Mouse (Mus musculus): Measurements from ENCODE around the gene 4930522H14Rik. TPM values are rescaled to one million over a fixed set of nuclear protein-coding genes. Genes with fewer than 3 reads are reported as not detected.

Gene 4930522H14Rik
- not detected in 2 replicates for total RNA-seq (2014; rRNA removed)
- not detected in 2 replicates for polyA plus RNA-seq (2015; fragmentation: Nextera tagmentation; extraction: Ambion mirVana)

GRCm38 (mm10) chr4:109531111-109531510 lies at the start of gene 4930522H14Rik:
4930522H14Rik (minus strand) TSS chr4:109531297.
- H3K36me3 ChIP-seq (ENCODE audit: insufficient read depth, low read length) = no peaks in the 10 kb centered on the region
- H3K27me3 ChIP-seq (ENCODE audit: insufficient read depth, low read length) = no peaks in the 10 kb centered on the region
- H3K9ac ChIP-seq (replicated peaks; ENCODE audit: low read length) = no peak within 1 kb of the TSS
- 97% methylated on average over 2 of the region's 2 CpGs for WGBS
- H3K27ac ChIP-seq = no peak within 1 kb of the TSS
- no peak within 1 kb of the TSS for H3K4me3 ChIP-seq (ENCODE audit: low read length)
- no peak for DNase-seq (ENCODE audit: low spot score)
- H3K4me1 ChIP-seq (ENCODE audit: insufficient read depth, low read length) = no peaks in the 10 kb centered on the region
- no peaks in the 10 kb centered on the region for H3K9me3 ChIP-seq (ENCODE audit: low read length)
- no peak for TF ChIP-seq CTCF (IDR thresholded peaks at IDR 0.05; ENCODE audit: low read depth)
- ATAC-seq = no peak
- no peak within 1 kb of the TSS for H3K4me2 ChIP-seq (ENCODE audit: low read depth, low read length)

- no peaks in the 10 kb centered on the region for H3K9me3 ChIP-seq (ENCODE audit: low read length)
- H3K27me3 ChIP-seq (ENCODE audit: insufficient read depth, low read length) = no peaks in the 10 kb centered on the region
- H3K27ac ChIP-seq = no peak overlapping the region
- H3K4me2 ChIP-seq (ENCODE audit: low read depth, low read length) = no peak overlapping the region
- H3K4me1 ChIP-seq (ENCODE audit: insufficient read depth, low read length) = no peaks in the 10 kb centered on the region
- TF ChIP-seq CTCF (IDR thresholded peaks at IDR 0.05; ENCODE audit: low read depth) = no peak
- ATAC-seq (no peak), DNase-seq (ENCODE audit: low spot score) (no peak)
- no peak overlapping the region for H3K4me3 ChIP-seq (ENCODE audit: low read length)
- no peaks in the 10 kb centered on the region for H3K36me3 ChIP-seq (ENCODE audit: insufficient read depth, low read length)
- no peak overlapping the region for H3K9ac ChIP-seq (replicated peaks; ENCODE audit: low read length)
- 86% methylated on average over 3 of the region's 3 CpGs for WGBS
Observed at GRCm38 (mm10) chr4:109578356-109578755, 47.3 kb upstream of the 4930522H14Rik start.

GRCm38 (mm10) chr4:109576933-109577332 lies 45.8 kb upstream of the 4930522H14Rik start:
- Histone ChIP-seq H3K4me2 (ENCODE audit: low read depth, low read length) (no peak overlapping the region), H3K4me1 (ENCODE audit: insufficient read depth, low read length) (no peaks in the 10 kb centered on the region), H3K9me3 (ENCODE audit: low read length) (no peaks in the 10 kb centered on the region), H3K9ac (replicated peaks; ENCODE audit: low read length) (no peak overlapping the region), H3K27ac (no peak overlapping the region), H3K4me3 (ENCODE audit: low read length) (no peak overlapping the region), H3K27me3 (ENCODE audit: insufficient read depth, low read length) (no peaks in the 10 kb centered on the region), H3K36me3 (ENCODE audit: insufficient read depth, low read length) (no peaks in the 10 kb centered on the region)
- WGBS = 76% methylated on average over 5 of the region's 5 CpGs
- ATAC-seq = no peak
- DNase-seq (ENCODE audit: low spot score) = peak; percentile 36
- peak; percentile 55 for TF ChIP-seq CTCF (IDR thresholded peaks at IDR 0.05; ENCODE audit: low read depth)

- DNase-seq (ENCODE audit: low spot score) (no peak), ATAC-seq (no peak)
- Histone ChIP-seq H3K9me3 (ENCODE audit: low read length) (no peaks in the 10 kb centered on the region), H3K4me1 (ENCODE audit: insufficient read depth, low read length) (no peaks in the 10 kb centered on the region), H3K27me3 (ENCODE audit: insufficient read depth, low read length) (no peaks in the 10 kb centered on the region), H3K27ac (no peak overlapping the region), H3K4me2 (ENCODE audit: low read depth, low read length) (no peak overlapping the region), H3K4me3 (ENCODE audit: low read length) (no peak overlapping the region), H3K36me3 (ENCODE audit: insufficient read depth, low read length) (no peaks in the 10 kb centered on the region), H3K9ac (replicated peaks; ENCODE audit: low read length) (no peak overlapping the region)
- TF ChIP-seq CTCF (IDR thresholded peaks at IDR 0.05; ENCODE audit: low read depth) = no peak
- WGBS = 78% methylated on average over 9 of the region's 9 CpGs
Observed at GRCm38 (mm10) chr4:109574845-109575244, 43.7 kb upstream of the 4930522H14Rik start.

GRCm38 (mm10) chr4:109574331-109574730 lies 43.2 kb upstream of the 4930522H14Rik start:
- H3K9ac ChIP-seq (replicated peaks; ENCODE audit: low read length) = no peak overlapping the region
- DNase-seq (ENCODE audit: low spot score) (no peak), ATAC-seq (no peak)
- H3K36me3 ChIP-seq (ENCODE audit: insufficient read depth, low read length) = no peaks in the 10 kb centered on the region
- H3K4me2 ChIP-seq (ENCODE audit: low read depth, low read length) = no peak overlapping the region
- H3K4me1 ChIP-seq (ENCODE audit: insufficient read depth, low read length) = no peaks in the 10 kb centered on the region
- no peak overlapping the region for H3K4me3 ChIP-seq (ENCODE audit: low read length)
- H3K27ac ChIP-seq = no peak overlapping the region
- no peak for TF ChIP-seq CTCF (IDR thresholded peaks at IDR 0.05; ENCODE audit: low read depth)
- 44% methylated on average over 8 of the region's 8 CpGs for WGBS
- H3K27me3 ChIP-seq (ENCODE audit: insufficient read depth, low read length) = no peaks in the 10 kb centered on the region
- no peaks in the 10 kb centered on the region for H3K9me3 ChIP-seq (ENCODE audit: low read length)

- no peak for TF ChIP-seq CTCF (IDR thresholded peaks at IDR 0.05; ENCODE audit: low read depth)
- Histone ChIP-seq H3K4me1 (ENCODE audit: insufficient read depth, low read length) (no peaks in the 10 kb centered on the region), H3K27me3 (ENCODE audit: insufficient read depth, low read length) (no peaks in the 10 kb centered on the region), H3K27ac (no peak overlapping the region), H3K9ac (replicated peaks; ENCODE audit: low read length) (no peak overlapping the region), H3K4me2 (ENCODE audit: low read depth, low read length) (no peak overlapping the region), H3K9me3 (ENCODE audit: low read length) (no peaks in the 10 kb centered on the region), H3K36me3 (ENCODE audit: insufficient read depth, low read length) (no peaks in the 10 kb centered on the region), H3K4me3 (ENCODE audit: low read length) (no peak overlapping the region)
- DNase-seq (ENCODE audit: low spot score) (no peak), ATAC-seq (no peak)
- 83% methylated on average over 1 of the region's 1 CpGs for WGBS
Observed at GRCm38 (mm10) chr4:109572632-109573031, 41.5 kb upstream of the 4930522H14Rik start.

- Histone ChIP-seq H3K36me3 (ENCODE audit: insufficient read depth, low read length) (no peaks in the 10 kb centered on the region), H3K4me1 (ENCODE audit: insufficient read depth, low read length) (no peaks in the 10 kb centered on the region), H3K4me2 (ENCODE audit: low read depth, low read length) (peak overlapping the region; percentile 57), H3K4me3 (ENCODE audit: low read length) (peak overlapping the region; percentile 32), H3K27me3 (ENCODE audit: insufficient read depth, low read length) (no peaks in the 10 kb centered on the region), H3K27ac (peak overlapping the region; percentile 68), H3K9me3 (ENCODE audit: low read length) (no peaks in the 10 kb centered on the region), H3K9ac (replicated peaks; ENCODE audit: low read length) (peak overlapping the region; percentile 41; the same call in 1 of the 2 replicates)
- DNase-seq (ENCODE audit: low spot score) = peak; percentile 63
- WGBS = 34% methylated on average over 9 of the region's 9 CpGs
- ATAC-seq = peak; percentile 92
- 0 out of 2 replicates have a peak, but pooled peaks have one; percentile 1 for TF ChIP-seq CTCF (IDR thresholded peaks at IDR 0.05; ENCODE audit: low read depth)
Observed at GRCm38 (mm10) chr4:109569421-109569820, 38.3 kb upstream of the 4930522H14Rik start.
